Mouse (Mus musculus): Measurements from ENCODE around the gene Eef1b2. TPM values are rescaled to one million over a fixed set of nuclear protein-coding genes. Genes with fewer than 3 reads are reported as not detected.

Eef1b2 gene
- polyA plus RNA-seq, 1 experiment from 2014 or later, result 383 TPM

- WGBS, result 90% methylated on average over 6 of the region's 6 CpGs
- no peak overlapping the region for H3K27ac ChIP-seq
- no peak for ATAC-seq (ENCODE audit: low FRiP score)
Measured at GRCm38 (mm10) chr1:63199387-63199786, 22.8 kb downstream of the Eef1b2 start.

GRCm38 (mm10) chr1:63200322-63200721, 23.7 kb downstream of the Eef1b2 start:
- Histone ChIP-seq H3K4me1 (peaks cover 20% of the 10 kb centered on the region), H3K27ac (no peak overlapping the region), H3K4me3 (no peak overlapping the region), H3K4me2 (replicated peaks) (no peak overlapping the region), H3K9me3 (replicated peaks) (peaks cover 11% of the 10 kb centered on the region; the same call in 1 of the 2 replicates), H3K27me3 (no peaks in the 10 kb centered on the region), H3K9ac (no peak overlapping the region), H3K36me3 (no peaks in the 10 kb centered on the region)
- no peak for ATAC-seq (ENCODE audit: low FRiP score)
- WGBS, result 95% methylated on average over 18 of the region's 18 CpGs

More at GRCm38 (mm10) chr1:63199387-63199786, 22.8 kb downstream of the Eef1b2 start:
- H3K4me3 ChIP-seq, result no peak overlapping the region
- H3K4me1 ChIP-seq, result peaks cover 13% of the 10 kb centered on the region
- H3K9ac ChIP-seq, result no peak overlapping the region
- no peaks in the 10 kb centered on the region for H3K36me3 ChIP-seq
- H3K9me3 ChIP-seq (replicated peaks), result peaks cover 11% of the 10 kb centered on the region; the same call in 1 of the 2 replicates
- no peaks in the 10 kb centered on the region for H3K27me3 ChIP-seq
- no peak overlapping the region for H3K4me2 ChIP-seq (replicated peaks)

- Histone ChIP-seq H3K27me3 (no peaks in the 10 kb centered on the region), H3K27ac (no peak overlapping the region), H3K36me3 (no peaks in the 10 kb centered on the region), H3K4me2 (replicated peaks) (no peak overlapping the region), H3K9ac (no peak overlapping the region), H3K9me3 (replicated peaks) (peaks cover 11% of the 10 kb centered on the region; the same call in 1 of the 2 replicates), H3K4me1 (peaks cover 20% of the 10 kb centered on the region), H3K4me3 (no peak overlapping the region)
- no peak for ATAC-seq (ENCODE audit: low FRiP score)
- 65% methylated on average over 1 of the region's 1 CpGs for WGBS
Measured at GRCm38 (mm10) chr1:63201672-63202071, 25.0 kb downstream of the Eef1b2 start.

GRCm38 (mm10) chr1:63203471-63203870, 26.8 kb downstream of the Eef1b2 start:
- Histone ChIP-seq H3K9ac (no peak overlapping the region), H3K36me3 (no peaks in the 10 kb centered on the region), H3K4me1 (peaks cover 20% of the 10 kb centered on the region), H3K27ac (peak overlapping the region; percentile 69), H3K27me3 (no peaks in the 10 kb centered on the region), H3K4me3 (no peak overlapping the region), H3K4me2 (replicated peaks) (no peak overlapping the region), H3K9me3 (replicated peaks) (peaks cover 11% of the 10 kb centered on the region; the same call in 1 of the 2 replicates)
- WGBS, result 69% methylated on average over 1 of the region's 1 CpGs
- ATAC-seq (ENCODE audit: low FRiP score), result peak; percentile 63

GRCm38 (mm10) chr1:63203950-63204659, 27.5 kb downstream of the Eef1b2 start:
- WGBS, result 8% methylated on average over 7 of the region's 7 CpGs
- Histone ChIP-seq H3K27ac (peak overlapping the region; percentile 69), H3K36me3 (no peaks in the 10 kb centered on the region), H3K27me3 (no peaks in the 10 kb centered on the region), H3K4me1 (peaks cover 20% of the 10 kb centered on the region), H3K9ac (no peak overlapping the region), H3K4me2 (replicated peaks) (no peak overlapping the region), H3K9me3 (replicated peaks) (peaks cover 11% of the 10 kb centered on the region; the same call in 1 of the 2 replicates), H3K4me3 (no peak overlapping the region)
- ATAC-seq (ENCODE audit: low FRiP score), result peak; percentile 86

GRCm38 (mm10) chr1:63204660-63205394, 28.2 kb downstream of the Eef1b2 start:
- peak overlapping the region; percentile 69 for H3K27ac ChIP-seq
- no peak overlapping the region for H3K4me2 ChIP-seq (replicated peaks)
- 25% methylated on average over 7 of the region's 7 CpGs for WGBS

GRCm38 (mm10) chr1:63207607-63208006, 31.0 kb downstream of the Eef1b2 start:
- no peak overlapping the region for H3K27ac ChIP-seq
- no peak for ATAC-seq (ENCODE audit: low FRiP score)
- H3K4me1 ChIP-seq, result peaks cover 20% of the 10 kb centered on the region
- H3K4me3 ChIP-seq, result no peak overlapping the region
- no peak overlapping the region for H3K9ac ChIP-seq
- H3K9me3 ChIP-seq (replicated peaks), result no peaks in the 10 kb centered on the region
- 91% methylated on average over 3 of the region's 3 CpGs for WGBS
- no peaks in the 10 kb centered on the region for H3K27me3 ChIP-seq
- H3K36me3 ChIP-seq, result no peaks in the 10 kb centered on the region
- no peak overlapping the region for H3K4me2 ChIP-seq (replicated peaks)

More at GRCm38 (mm10) chr1:63204660-63205394, 28.2 kb downstream of the Eef1b2 start:
- peaks cover 20% of the 10 kb centered on the region for H3K4me1 ChIP-seq
- H3K9ac ChIP-seq, result no peak overlapping the region
- H3K9me3 ChIP-seq (replicated peaks), result peaks cover 7% of the 10 kb centered on the region; the same call in 1 of the 2 replicates
- H3K27me3 ChIP-seq, result no peaks in the 10 kb centered on the region
- no peak overlapping the region for H3K4me3 ChIP-seq
- no peaks in the 10 kb centered on the region for H3K36me3 ChIP-seq
- peak; percentile 42; the same call in 1 of the 2 replicates for ATAC-seq (ENCODE audit: low FRiP score)

GRCm38 (mm10) chr1:63209861-63210529, 33.4 kb downstream of the Eef1b2 start:
- Histone ChIP-seq H3K36me3 (no peaks in the 10 kb centered on the region), H3K27ac (no peak overlapping the region), H3K4me3 (no peak overlapping the region), H3K9me3 (replicated peaks) (no peaks in the 10 kb centered on the region), H3K9ac (no peak overlapping the region), H3K4me2 (replicated peaks) (no peak overlapping the region), H3K27me3 (no peaks in the 10 kb centered on the region), H3K4me1 (peaks cover 11% of the 10 kb centered on the region)
- 18% methylated on average over 6 of the region's 6 CpGs for WGBS
- no peak for ATAC-seq (ENCODE audit: low FRiP score)

GRCm38 (mm10) chr1:63213478-63214270, 37.0 kb downstream of the Eef1b2 start:
- 0 out of 2 replicates have a peak overlapping the region, but pooled peaks have one; percentile 1 for H3K4me3 ChIP-seq
- peak overlapping the region; percentile 43 for H3K4me2 ChIP-seq (replicated peaks)
- peak overlapping the region; percentile 73; the same call in 1 of the 2 replicates for H3K27ac ChIP-seq
- no peaks in the 10 kb centered on the region for H3K9me3 ChIP-seq (replicated peaks)
- no peaks in the 10 kb centered on the region for H3K36me3 ChIP-seq
- peak overlapping the region; percentile 35; the same call in 1 of the 2 replicates for H3K9ac ChIP-seq
- no peaks in the 10 kb centered on the region for H3K27me3 ChIP-seq
- 21% methylated on average over 22 of the region's 22 CpGs for WGBS
- H3K4me1 ChIP-seq, result peaks cover 11% of the 10 kb centered on the region
- ATAC-seq (ENCODE audit: low FRiP score), result peak; percentile 62; the same call in 1 of the 2 replicates

- 39% methylated on average over 3 of the region's 3 CpGs for WGBS
- H3K36me3 ChIP-seq, result no peaks in the 10 kb centered on the region
- ATAC-seq (ENCODE audit: low FRiP score), result no peak; the same call in 1 of the 2 replicates
- H3K4me2 ChIP-seq (replicated peaks), result peak within 1 kb of the TSS; percentile 43
- 0 out of 2 replicates have a peak within 1 kb of the TSS, but pooled peaks have one; percentile 1 for H3K4me3 ChIP-seq
- H3K27ac ChIP-seq, result peak within 1 kb of the TSS; percentile 73; the same call in 1 of the 2 replicates
- no peaks in the 10 kb centered on the region; the same call in 1 of the 2 replicates for H3K9me3 ChIP-seq (replicated peaks)
- peak within 1 kb of the TSS; percentile 35; the same call in 1 of the 2 replicates for H3K9ac ChIP-seq
- no peaks in the 10 kb centered on the region for H3K27me3 ChIP-seq
- H3K4me1 ChIP-seq, result peaks cover 11% of the 10 kb centered on the region
Measured at GRCm38 (mm10) chr1:63214271-63214558, 37.6 kb downstream of the Eef1b2 start, which contains the start of gene Gpr1. TSS of gene Gpr1 (minus strand) at chr1:63214543.

- Histone ChIP-seq H3K4me2 (replicated peaks) (no peak overlapping the region), H3K27me3 (no peaks in the 10 kb centered on the region), H3K36me3 (no peaks in the 10 kb centered on the region), H3K27ac (no peak overlapping the region), H3K9me3 (replicated peaks) (no peaks in the 10 kb centered on the region; the same call in 1 of the 2 replicates), H3K9ac (no peak overlapping the region), H3K4me1 (peaks cover 11% of the 10 kb centered on the region), H3K4me3 (no peak overlapping the region)
- 0 out of 2 replicates have a peak, but pooled peaks have one; percentile 39 for ATAC-seq (ENCODE audit: low FRiP score)
- 50% methylated on average over 7 of the region's 7 CpGs for WGBS
Measured at GRCm38 (mm10) chr1:63214631-63215030, 38.0 kb downstream of the Eef1b2 start.
